Mouse (Mus musculus): ENCODE measurements around the gene Fam163a.
"Not testable (repeated sequence)": the region's sequence is repeated elsewhere in the genome, so short reads cannot be mapped to it uniquely, and the experiment has no call there.

Gene Fam163a

GRCm38 (mm10) chr1:156085770-156086169, 119.1 kb downstream of the Fam163a start:
- no peak for DNase-seq (ENCODE audit: extremely low read depth, insufficient read length, low spot score)

- DNase-seq (ENCODE audit: extremely low read depth, insufficient read length, low spot score): no peak
These were observed 120.2 kb downstream of the Fam163a start for GRCm38 (mm10) chr1:156084603-156085002.

GRCm38 (mm10) chr1:156077655-156078054, 127.2 kb downstream of the Fam163a start:
- no peak for DNase-seq (ENCODE audit: extremely low read depth, insufficient read length, low spot score)

- no peak for DNase-seq (ENCODE audit: extremely low read depth, insufficient read length, low spot score)
These were observed 128.4 kb downstream of the Fam163a start for GRCm38 (mm10) chr1:156076474-156076873.

GRCm38 (mm10) chr1:156074575-156074974, 130.3 kb downstream of the Fam163a start:
- DNase-seq (ENCODE audit: extremely low read depth, insufficient read length, low spot score): no peak

GRCm38 (mm10) chr1:156073169-156073821, 131.5 kb downstream of the Fam163a start:
- no peak for DNase-seq (ENCODE audit: extremely low read depth, insufficient read length, low spot score)

GRCm38 (mm10) chr1:156070106-156070505, 134.7 kb downstream of the Fam163a start:
- no peak for DNase-seq (ENCODE audit: extremely low read depth, insufficient read length, low spot score)

GRCm38 (mm10) chr1:156066133-156066532, 138.7 kb downstream of the Fam163a start:
- DNase-seq (ENCODE audit: extremely low read depth, insufficient read length, low spot score): no peak

- DNase-seq (ENCODE audit: extremely low read depth, insufficient read length, low spot score): no peak
These were observed 142.6 kb downstream of the Fam163a start for GRCm38 (mm10) chr1:156062193-156062592.

GRCm38 (mm10) chr1:156058207-156058606, 146.6 kb downstream of the Fam163a start:
- no peak for DNase-seq (ENCODE audit: extremely low read depth, insufficient read length, low spot score)

GRCm38 (mm10) chr1:156046688-156047087, 158.1 kb downstream of the Fam163a start:
- no peak for DNase-seq (ENCODE audit: extremely low read depth, insufficient read length, low spot score)

- no peak for DNase-seq (ENCODE audit: extremely low read depth, insufficient read length, low spot score)
These were observed 160.6 kb downstream of the Fam163a start for GRCm38 (mm10) chr1:156044211-156044611.

- no peak for DNase-seq (ENCODE audit: extremely low read depth, insufficient read length, low spot score)
These were observed 161.8 kb downstream of the Fam163a start for GRCm38 (mm10) chr1:156043027-156043426.

GRCm38 (mm10) chr1:156042481-156042880, 162.3 kb downstream of the Fam163a start:
- no peak for DNase-seq (ENCODE audit: extremely low read depth, insufficient read length, low spot score)

GRCm38 (mm10) chr1:156041451-156042241, 163.2 kb downstream of the Fam163a start:
- DNase-seq (ENCODE audit: extremely low read depth, insufficient read length, low spot score): no peak

- peak; percentile 91 for DNase-seq (ENCODE audit: extremely low read depth, insufficient read length, low spot score)
These were observed 164.0 kb downstream of the Fam163a start for GRCm38 (mm10) chr1:156040731-156041401.

GRCm38 (mm10) chr1:156039989-156040388, 164.8 kb downstream of the Fam163a start:
- DNase-seq (ENCODE audit: extremely low read depth, insufficient read length, low spot score): not testable (repeated sequence)

- peak; percentile 50 for DNase-seq (ENCODE audit: extremely low read depth, insufficient read length, low spot score)
These were observed 167.7 kb downstream of the Fam163a start for GRCm38 (mm10) chr1:156037144-156037583.

GRCm38 (mm10) chr1:156035930-156036737, 168.7 kb downstream of the Fam163a start, which contains the start of gene Tor1aip1:
TSS of gene Tor1aip1 (minus strand) at chr1:156036480.
- peak; percentile 99 for DNase-seq (ENCODE audit: extremely low read depth, insufficient read length, low spot score)

- DNase-seq (ENCODE audit: extremely low read depth, insufficient read length, low spot score): no peak
These were observed 169.4 kb downstream of the Fam163a start, which contains the start of gene Tor1aip2 for GRCm38 (mm10) chr1:156035269-156035929. TSS of gene Tor1aip2 (plus strand) at chr1:156035403.

Measured in 3134 (cell line).